Mouse (Mus musculus) forebrain, embryonic 13.5 days (tissue): ENCODE results near the gene Sfxn3. TPM values are rescaled to one million over a fixed set of nuclear protein-coding genes. Genes with fewer than 3 reads are reported as not detected.

ENCODE experiments used
- ATAC-seq: fragments of 200-750 bp; cut with Nextera tagmentation; 2 replicates; pipeline ENCODE4 v1.8.0; 2017
- H3K27ac ChIP-seq: fragments of 300-500 bp; sonication (generic); 2 replicates; pipeline ENCODE4 v1.5.1; 2015; ENCODE audit warnings: inconsistent platforms, mild to moderate bottlenecking, moderate library complexity
- H3K27me3 ChIP-seq: fragments of 300-500 bp; sonication (generic); 2 replicates; pipeline ENCODE4 v1.6.1; 2015; ENCODE audit warnings: mild to moderate bottlenecking, inconsistent platforms
- H3K36me3 ChIP-seq: fragments of 300-500 bp; sonication (generic); 2 replicates; pipeline ENCODE4 v1.6.1; 2015; ENCODE audit warnings: mild to moderate bottlenecking, inconsistent platforms; ENCODE audit not compliant: poor library complexity, severe bottlenecking
- H3K4me1 ChIP-seq: fragments of 300-500 bp; sonication (generic); 2 replicates; pipeline ENCODE4 v1.6.1; 2015; ENCODE audit warnings: inconsistent platforms
- H3K4me2 ChIP-seq: fragments of 300-500 bp; sonication (generic); 2 replicates; pipeline ENCODE4 v1.6.1; 2015; ENCODE audit warnings: inconsistent platforms, mild to moderate bottlenecking, moderate library complexity
- H3K4me3 ChIP-seq: fragments of 300-500 bp; sonication (generic); 2 replicates; pipeline ENCODE4 v1.5.1; 2015; ENCODE audit warnings: mild to moderate bottlenecking, inconsistent platforms
- H3K9ac ChIP-seq: fragments of 300-500 bp; sonication (generic); 2 replicates; pipeline ENCODE4 v1.6.1; 2015; ENCODE audit warnings: mild to moderate bottlenecking, inconsistent platforms
- H3K9me3 ChIP-seq: fragments of 300-500 bp; sonication (generic); replicated peaks from 2 replicates; pipeline ENCODE4 v1.6.1; 2016; ENCODE audit warnings: inconsistent platforms
- WGBS: fragments of 180-500 bp; shearing (Covaris S2); methylation state at CpG from one replicate; pipeline ENCODE4 v1.1.7; 2015; 5-methylcytosine and 5-hydroxymethylcytosine counted together
- polyA plus RNA-seq: library from polyadenylated mRNA; unstranded; fragments of >200 nt; fragmentation: Nextera tagmentation; extraction: Ambion mirVana; gene quantifications from 2 replicates; pipeline ENCODE4 v1.2.1, GENCODE M21; 2015

The Sfxn3 gene
- polyA plus RNA-seq, 1 experiment from 2014 or later: 38.8 TPM

DNA sequence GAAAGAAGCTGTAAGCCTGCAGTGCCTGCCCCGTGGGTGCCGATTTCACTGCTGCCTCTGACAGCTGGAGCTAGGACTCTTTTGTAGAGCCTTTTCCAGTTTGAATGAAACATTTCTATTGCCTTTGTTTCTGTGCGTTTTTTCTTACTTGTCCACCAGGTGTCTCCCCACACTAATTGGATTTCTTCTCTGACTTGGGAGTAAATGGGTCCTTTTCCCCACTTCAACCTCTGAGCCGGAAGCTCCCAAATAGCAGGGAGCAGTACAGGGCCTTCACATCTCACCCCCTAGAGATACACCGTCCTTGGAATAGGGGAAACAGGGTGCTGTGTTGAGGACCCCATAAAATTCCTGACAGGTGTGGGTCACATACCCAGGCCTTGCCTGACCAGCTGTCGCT is 34.7 kb upstream of the Sfxn3 start:
- no peak for ATAC-seq
- H3K4me1 ChIP-seq: peaks cover 52% of the 10 kb centered on the region
- no peak overlapping the region for H3K4me3 ChIP-seq
- H3K27ac ChIP-seq: peak overlapping the region; percentile 68
- H3K4me2 ChIP-seq: no peak overlapping the region
- 0 out of 2 replicates have a peak overlapping the region, but pooled peaks have one; percentile 8 for H3K9ac ChIP-seq
- WGBS: 29% methylated on average over 6 of the region's 6 CpGs
- no peaks in the 10 kb centered on the region for H3K27me3 ChIP-seq
- H3K9me3 ChIP-seq: no peaks in the 10 kb centered on the region
- H3K36me3 ChIP-seq: peaks cover 35% of the 10 kb centered on the region

GRCm38 (mm10) chr19:45013581-45014225 is 33.6 kb upstream of the Sfxn3 start:
- Histone ChIP-seq H3K27me3 (no peaks in the 10 kb centered on the region), H3K4me3 (no peak overlapping the region), H3K27ac (no peak overlapping the region), H3K4me1 (peaks cover 45% of the 10 kb centered on the region), H3K4me2 (no peak overlapping the region), H3K9me3 (no peaks in the 10 kb centered on the region), H3K36me3 (peaks cover 27% of the 10 kb centered on the region), H3K9ac (no peak overlapping the region)
- no peak for ATAC-seq
- WGBS: 72% methylated on average over 6 of the region's 6 CpGs

DNA sequence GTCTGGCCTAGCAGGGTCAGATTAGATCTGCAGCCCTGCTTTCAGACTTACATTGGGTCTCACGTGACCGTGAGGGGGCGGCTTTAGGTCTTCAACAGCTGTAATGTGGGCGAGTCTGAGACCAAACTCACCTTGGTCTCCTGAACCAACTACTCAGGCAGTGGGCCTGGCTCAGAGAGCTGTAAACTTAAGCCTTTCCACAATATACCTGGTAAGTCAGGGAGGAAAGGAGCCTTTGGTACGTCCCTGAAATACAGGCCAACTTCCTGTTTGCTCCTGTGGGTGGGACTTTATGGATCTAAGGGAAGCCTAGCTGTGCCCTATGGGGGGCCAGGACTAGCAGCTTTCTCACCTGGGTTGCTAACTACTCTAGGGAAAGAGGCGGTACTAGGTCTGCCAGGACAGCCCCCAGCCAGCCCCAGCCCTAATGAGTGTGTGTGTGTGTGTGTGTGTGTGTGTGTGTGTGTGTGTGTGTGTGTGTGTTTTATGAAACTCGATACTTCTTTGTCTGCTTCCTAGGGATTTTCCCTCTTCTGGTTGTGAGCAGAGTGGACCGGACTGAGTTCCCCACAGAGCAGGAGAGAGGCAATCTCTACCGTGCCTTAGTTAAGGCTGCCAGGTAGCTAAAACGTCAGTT is 32.9 kb upstream of the Sfxn3 start, which contains the start of gene Lzts2:
Gene Lzts2, plus strand, starts transcription at position 80 of the 637 bp plus-strand sequence.
- WGBS: 10% methylated on average over 10 of the region's 10 CpGs
- Histone ChIP-seq H3K9ac (peak within 1 kb of the TSS; percentile 91), H3K4me1 (peaks cover 48% of the 10 kb centered on the region), H3K4me2 (peak within 1 kb of the TSS; percentile 88), H3K27ac (peak within 1 kb of the TSS; percentile 97), H3K36me3 (peaks cover 21% of the 10 kb centered on the region), H3K9me3 (no peaks in the 10 kb centered on the region), H3K4me3 (peak within 1 kb of the TSS; percentile 72), H3K27me3 (no peaks in the 10 kb centered on the region)
- ATAC-seq: no peak

GRCm38 (mm10) chr19:45014981-45015402 is 32.3 kb upstream of the Sfxn3 start:
- ATAC-seq: no peak
- H3K27me3 ChIP-seq: no peaks in the 10 kb centered on the region
- H3K9ac ChIP-seq: peak overlapping the region; percentile 91
- H3K36me3 ChIP-seq: peaks cover 19% of the 10 kb centered on the region
- 1% methylated on average over 21 of the region's 25 CpGs for WGBS
- no peaks in the 10 kb centered on the region for H3K9me3 ChIP-seq
- H3K4me2 ChIP-seq: peak overlapping the region; percentile 88
- H3K4me3 ChIP-seq: peak overlapping the region; percentile 72
- H3K4me1 ChIP-seq: peaks cover 53% of the 10 kb centered on the region
- peak overlapping the region; percentile 97 for H3K27ac ChIP-seq

- Histone ChIP-seq H3K4me1 (peaks cover 60% of the 10 kb centered on the region), H3K27me3 (no peaks in the 10 kb centered on the region), H3K4me2 (peak overlapping the region; percentile 88), H3K9me3 (no peaks in the 10 kb centered on the region), H3K27ac (peak overlapping the region; percentile 97), H3K4me3 (peak overlapping the region; percentile 72), H3K9ac (peak overlapping the region; percentile 91), H3K36me3 (peaks cover 12% of the 10 kb centered on the region)
- under 1% methylated on average over 34 of the region's 34 CpGs for WGBS
- peak; percentile 28; the same call in 1 of the 2 replicates for ATAC-seq
These were observed 31.6 kb upstream of the Sfxn3 start for GRCm38 (mm10) chr19:45015518-45016281.

DNA sequence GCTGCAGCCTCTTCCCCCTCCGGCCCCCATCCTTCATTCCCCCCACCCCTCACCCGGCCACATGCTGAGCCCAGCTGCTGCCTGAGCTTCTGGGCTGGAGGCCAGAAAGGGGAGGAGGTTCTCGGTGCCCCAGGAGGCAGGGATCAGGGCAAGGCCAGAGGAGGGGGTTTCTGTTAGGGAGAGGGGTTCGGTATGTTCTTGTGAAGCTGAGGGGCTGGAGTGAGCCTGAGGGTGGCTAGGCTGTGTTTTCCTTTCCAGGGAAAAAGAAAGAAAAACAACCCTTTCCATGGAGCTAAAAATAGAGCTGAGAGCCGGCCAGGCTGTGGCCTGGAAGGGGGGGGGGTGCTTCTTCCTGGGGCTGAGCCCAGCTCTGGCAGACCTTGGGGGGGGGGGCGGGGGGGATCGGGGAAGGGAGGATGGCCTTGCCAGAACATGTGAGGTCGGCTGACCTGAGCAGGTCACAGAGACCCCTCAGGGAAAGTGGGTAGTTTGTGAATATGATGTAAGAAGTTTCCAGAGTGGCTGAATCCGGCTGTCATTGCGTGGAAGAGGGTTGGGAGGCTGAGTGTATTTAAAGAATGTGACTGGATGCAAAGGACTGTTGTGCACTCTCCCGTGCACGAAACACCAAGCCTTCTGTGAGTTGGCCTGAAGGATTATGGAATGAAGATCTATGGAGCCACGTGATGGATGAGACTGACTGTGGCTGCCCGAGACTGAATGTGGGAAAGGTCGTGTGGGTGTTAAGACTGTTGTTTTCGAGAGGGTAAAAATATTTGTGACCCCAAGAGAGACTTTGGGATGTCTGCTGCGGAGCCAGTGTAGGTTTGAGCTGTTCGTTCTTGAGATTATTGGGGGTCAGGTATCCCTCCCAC is 30.7 kb upstream of the Sfxn3 start:
- Histone ChIP-seq H3K4me1 (peaks cover 69% of the 10 kb centered on the region), H3K9ac (peak overlapping the region; percentile 91), H3K27ac (peak overlapping the region; percentile 97), H3K9me3 (no peaks in the 10 kb centered on the region), H3K36me3 (peaks cover 7% of the 10 kb centered on the region), H3K4me3 (peak overlapping the region; percentile 72), H3K27me3 (no peaks in the 10 kb centered on the region), H3K4me2 (peak overlapping the region; percentile 88)
- ATAC-seq: peak; percentile 26; the same call in 1 of the 2 replicates
- WGBS: 0% methylated on average over 16 of the region's 18 CpGs

- Histone ChIP-seq H3K9me3 (no peaks in the 10 kb centered on the region), H3K36me3 (peaks cover 7% of the 10 kb centered on the region; the same call in 1 of the 2 replicates), H3K27me3 (no peaks in the 10 kb centered on the region), H3K4me3 (peak overlapping the region; percentile 72), H3K4me2 (peak overlapping the region; percentile 88), H3K4me1 (peaks cover 69% of the 10 kb centered on the region), H3K27ac (peak overlapping the region; percentile 97), H3K9ac (peak overlapping the region; percentile 91)
- WGBS: 0% methylated on average over 12 of the region's 27 CpGs
- ATAC-seq: peak; percentile 64
These were observed 30.0 kb upstream of the Sfxn3 start for GRCm38 (mm10) chr19:45017216-45017771.

DNA sequence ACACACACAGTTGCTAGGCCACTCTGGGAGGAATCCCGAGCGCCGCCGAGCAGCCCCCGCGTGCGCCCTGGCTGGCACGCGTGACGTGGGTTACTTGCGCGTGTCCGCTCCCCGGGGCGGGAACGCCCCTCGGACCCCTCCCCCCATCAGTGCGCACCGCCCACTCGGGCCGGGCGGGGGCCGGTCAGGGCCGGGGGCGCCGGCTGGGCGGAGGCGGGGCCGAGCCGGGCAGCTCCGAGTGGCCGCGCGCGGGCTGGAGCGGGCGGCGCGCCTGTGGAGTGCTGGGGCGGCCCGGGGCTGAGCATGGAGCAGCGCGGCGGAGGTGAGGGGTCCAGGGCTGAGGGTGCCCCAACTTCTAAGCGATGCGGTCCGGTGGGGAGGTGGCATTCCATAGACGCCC is 29.4 kb upstream of the Sfxn3 start:
- peak overlapping the region; percentile 88 for H3K4me2 ChIP-seq
- peaks cover 13% of the 10 kb centered on the region; the same call in 1 of the 2 replicates for H3K36me3 ChIP-seq
- H3K27ac ChIP-seq: peak overlapping the region; percentile 97
- peak overlapping the region; percentile 72 for H3K4me3 ChIP-seq
- H3K9me3 ChIP-seq: no peaks in the 10 kb centered on the region
- ATAC-seq: peak; percentile 77
- H3K9ac ChIP-seq: peak overlapping the region; percentile 91
- under 1% methylated on average over 39 of the region's 48 CpGs for WGBS
- peaks cover 66% of the 10 kb centered on the region for H3K4me1 ChIP-seq
- no peaks in the 10 kb centered on the region for H3K27me3 ChIP-seq

DNA sequence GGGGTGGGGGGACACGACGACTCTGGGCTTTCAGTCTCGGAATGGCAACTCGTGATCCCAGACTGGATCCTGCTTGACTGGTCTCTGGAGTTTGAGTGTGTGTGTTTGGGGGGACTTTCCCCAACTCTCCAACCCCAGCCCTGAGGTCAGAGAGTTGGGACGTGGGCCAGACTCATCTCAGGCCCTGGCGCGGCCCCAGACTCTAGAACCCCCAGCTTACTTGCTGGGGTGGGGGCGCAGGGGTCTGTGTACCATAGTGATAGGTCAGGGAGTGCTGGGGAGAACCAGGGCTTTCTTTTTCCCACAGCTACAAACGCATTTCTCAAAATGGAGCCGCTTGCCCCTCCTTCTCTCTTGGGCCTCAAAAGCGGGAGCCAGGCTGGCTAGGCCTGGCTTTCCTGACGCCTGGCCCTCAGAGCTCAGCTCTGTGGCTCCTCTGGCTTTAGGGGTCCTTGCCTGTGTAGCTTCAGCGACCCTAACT is 28.9 kb upstream of the Sfxn3 start:
- peaks cover 66% of the 10 kb centered on the region for H3K4me1 ChIP-seq
- H3K27ac ChIP-seq: peak overlapping the region; percentile 97
- H3K27me3 ChIP-seq: no peaks in the 10 kb centered on the region
- H3K4me2 ChIP-seq: peak overlapping the region; percentile 88
- 0% methylated on average over 12 of the region's 13 CpGs for WGBS
- ATAC-seq: no peak
- peak overlapping the region; percentile 72 for H3K4me3 ChIP-seq
- H3K9ac ChIP-seq: peak overlapping the region; percentile 91
- H3K36me3 ChIP-seq: peaks cover 15% of the 10 kb centered on the region
- H3K9me3 ChIP-seq: no peaks in the 10 kb centered on the region

- peaks cover 53% of the 10 kb centered on the region for H3K4me1 ChIP-seq
- H3K27ac ChIP-seq: no peak overlapping the region
- peaks cover 33% of the 10 kb centered on the region for H3K36me3 ChIP-seq
- H3K27me3 ChIP-seq: no peaks in the 10 kb centered on the region
- no peaks in the 10 kb centered on the region for H3K9me3 ChIP-seq
- H3K4me2 ChIP-seq: peak overlapping the region; percentile 32; the same call in 1 of the 2 replicates
- H3K4me3 ChIP-seq: 0 out of 2 replicates have a peak overlapping the region, but pooled peaks have one; percentile 10
- ATAC-seq: no peak
- WGBS: 73% methylated on average over 6 of the region's 6 CpGs
- peak overlapping the region; percentile 21; the same call in 1 of the 2 replicates for H3K9ac ChIP-seq
These were observed 27.0 kb upstream of the Sfxn3 start for GRCm38 (mm10) chr19:45020348-45020747.

GRCm38 (mm10) chr19:45021362-45021761 is 25.9 kb upstream of the Sfxn3 start:
- peaks cover 43% of the 10 kb centered on the region for H3K4me1 ChIP-seq
- no peak overlapping the region; the same call in 1 of the 2 replicates for H3K4me2 ChIP-seq
- no peak overlapping the region for H3K27ac ChIP-seq
- no peaks in the 10 kb centered on the region for H3K9me3 ChIP-seq
- no peak overlapping the region for H3K4me3 ChIP-seq
- peaks cover 44% of the 10 kb centered on the region for H3K36me3 ChIP-seq
- H3K9ac ChIP-seq: peak overlapping the region; percentile 40; the same call in 1 of the 2 replicates
- 92% methylated on average over 15 of the region's 15 CpGs for WGBS
- ATAC-seq: no peak
- H3K27me3 ChIP-seq: no peaks in the 10 kb centered on the region
